Mouse (Mus musculus) neutrophil, adult 5-6 weeks (primary cell): Measurements from ENCODE around the gene Prtn3. TPM values are rescaled to one million over a fixed set of nuclear protein-coding genes. Genes with fewer than 3 reads are reported as not detected.

Experiments
- ATAC-seq: fragments of 151-379, 151-347 bp; 2 replicates; pipeline ENCODE4 v1.8.0; 2017; ENCODE audit warnings: mild to moderate bottlenecking, moderate TSS enrichment; ENCODE audit not compliant: insufficient number of reproducible peaks, poor library complexity, low FRiP score, severe bottlenecking; ENCODE audit errors: extremely low read depth
- total RNA-seq: library from RNA; stranded (forward); fragments of 200-1000 nt; gene quantifications from 2 replicates; pipeline ENCODE4 v1.2.3, GENCODE M21; 2017

The Prtn3 gene
- total RNA-seq, 1 experiment from 2014 or later = not detected

- no peak for ATAC-seq
These were observed 22.5 kb downstream of the Prtn3 start for GRCm38 (mm10) chr10:79896814-79897213.

GRCm38 (mm10) chr10:79897316-79898245 lies 23.3 kb downstream of the Prtn3 start:
- no peak for ATAC-seq

- ATAC-seq = no peak
These were observed 26.7 kb downstream of the Prtn3 start for GRCm38 (mm10) chr10:79900951-79901410.

GRCm38 (mm10) chr10:79906712-79907111 lies 32.4 kb downstream of the Prtn3 start:
- no peak for ATAC-seq

- no peak for ATAC-seq
These were observed 33.1 kb downstream of the Prtn3 start for GRCm38 (mm10) chr10:79907415-79907814.

GRCm38 (mm10) chr10:79908167-79909091 lies 34.2 kb downstream of the Prtn3 start, which contains the start of gene Med16:
Gene Med16 (minus strand): TSS chr10:79908923.
- ATAC-seq = peak; percentile 90

- no peak for ATAC-seq
These were observed 35.0 kb downstream of the Prtn3 start for GRCm38 (mm10) chr10:79909092-79909922.

- no peak for ATAC-seq
These were observed 36.3 kb downstream of the Prtn3 start, which contains the start of gene Gm26602 for GRCm38 (mm10) chr10:79910556-79910955. Gene Gm26602 (plus strand): TSS chr10:79910856.

- ATAC-seq = no peak
These were observed 38.1 kb downstream of the Prtn3 start for GRCm38 (mm10) chr10:79912412-79912811.

GRCm38 (mm10) chr10:79914131-79914947 lies 40.1 kb downstream of the Prtn3 start:
- ATAC-seq = no peak

- ATAC-seq = no peak
These were observed 40.8 kb downstream of the Prtn3 start for GRCm38 (mm10) chr10:79914948-79915596.

- ATAC-seq = no peak
These were observed 41.8 kb downstream of the Prtn3 start for GRCm38 (mm10) chr10:79916081-79916480.

- peak; percentile 68 for ATAC-seq
These were observed 42.7 kb downstream of the Prtn3 start, which contains the start of gene Kiss1r for GRCm38 (mm10) chr10:79916808-79917531. Gene Kiss1r (plus strand): TSS chr10:79916971.

GRCm38 (mm10) chr10:79917532-79918100 lies 43.3 kb downstream of the Prtn3 start:
- no peak for ATAC-seq

- no peak for ATAC-seq
These were observed 44.2 kb downstream of the Prtn3 start for GRCm38 (mm10) chr10:79918231-79919078.
